Mouse (Mus musculus): Measurements from ENCODE around the gene F3. TPM values are rescaled to one million over a fixed set of nuclear protein-coding genes. Genes with fewer than 3 reads are reported as not detected.

F3 gene
- polyA plus RNA-seq, 1 experiment = 47.3 TPM

DNA sequence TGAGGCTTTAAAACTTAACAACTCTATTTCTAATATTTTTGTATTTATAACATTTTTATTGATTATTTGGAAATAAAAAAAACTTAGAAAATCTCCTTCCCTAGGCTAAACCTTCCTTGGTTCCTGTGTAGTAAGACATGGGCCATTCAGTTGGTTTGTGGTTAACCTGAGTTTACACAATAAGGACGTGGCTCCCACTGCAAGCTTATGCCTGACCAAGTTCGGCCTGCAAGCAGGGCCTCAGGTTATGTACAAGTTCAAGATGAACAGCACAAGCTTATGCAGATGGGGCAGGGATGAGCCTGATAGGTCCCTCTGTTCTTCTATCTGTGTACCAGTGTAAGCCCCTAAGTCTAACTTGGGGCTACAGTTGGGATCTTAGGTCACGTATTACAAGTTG lies 33.6 kb upstream of the F3 start:
- Histone ChIP-seq H3K4me1 (ENCODE audit: control insufficient read depth, insufficient read depth, low read length) (no peaks in the 10 kb centered on the region), H3K9me3 (replicated peaks; ENCODE audit: control insufficient read depth, insufficient read depth, low read length, poor library complexity, severe bottlenecking) (no peaks in the 10 kb centered on the region), H3K36me3 (ENCODE audit: control insufficient read depth, insufficient read depth, low read length, poor library complexity, severe bottlenecking) (no peaks in the 10 kb centered on the region), H3K4me3 (ENCODE audit: low read depth, low read length) (no peak overlapping the region), H3K27ac (ENCODE audit: insufficient read depth, low read length) (no peak overlapping the region), H3K9ac (ENCODE audit: low read depth, poor library complexity, severe bottlenecking) (no peak overlapping the region), H3K27me3 (ENCODE audit: control insufficient read depth, insufficient read depth, low read length, poor library complexity, severe bottlenecking) (no peaks in the 10 kb centered on the region)
- TF ChIP-seq EP300 (IDR thresholded peaks at IDR 0.05; ENCODE audit: insufficient read depth, low read depth, low read length) = no peak

DNA sequence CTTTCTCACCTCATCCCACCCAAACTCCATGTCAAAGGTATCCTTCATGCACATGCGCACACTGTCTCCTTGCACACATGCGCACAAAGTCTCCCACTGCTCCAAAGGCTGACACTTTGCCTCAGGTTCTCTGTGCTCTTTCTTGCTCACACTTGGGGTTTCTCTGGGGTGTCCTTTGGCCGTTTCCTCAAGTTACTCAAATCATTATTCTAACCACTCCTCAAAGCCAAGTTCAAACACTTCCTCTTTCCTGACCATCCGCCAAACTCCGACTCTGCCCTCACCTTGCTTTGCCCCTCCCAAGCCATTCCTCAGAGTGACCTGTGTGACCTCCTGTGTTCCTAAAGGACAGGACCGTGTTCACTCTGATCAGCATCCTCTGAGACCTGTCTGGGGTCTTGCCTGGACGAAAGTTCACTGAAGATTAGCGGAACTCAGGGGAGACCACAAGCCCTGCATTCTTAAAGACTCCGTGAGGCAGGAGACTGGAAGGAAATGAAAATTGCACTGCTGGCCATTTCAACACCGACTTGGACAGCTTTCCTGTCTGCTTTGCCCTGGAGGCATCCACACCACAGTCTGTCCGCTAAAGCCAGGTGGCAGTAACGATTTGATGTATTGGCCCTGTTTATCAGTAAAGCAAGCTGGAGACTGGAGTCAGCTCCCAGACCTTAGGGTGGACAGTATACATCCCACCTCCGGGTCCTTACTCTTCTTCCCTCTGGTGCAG lies 30.2 kb upstream of the F3 start:
- Histone ChIP-seq H3K4me3 (ENCODE audit: low read depth, low read length) (no peak overlapping the region), H3K9me3 (replicated peaks; ENCODE audit: control insufficient read depth, insufficient read depth, low read length, poor library complexity, severe bottlenecking) (no peaks in the 10 kb centered on the region), H3K36me3 (ENCODE audit: control insufficient read depth, insufficient read depth, low read length, poor library complexity, severe bottlenecking) (no peaks in the 10 kb centered on the region), H3K9ac (ENCODE audit: low read depth, poor library complexity, severe bottlenecking) (no peak overlapping the region), H3K4me1 (ENCODE audit: control insufficient read depth, insufficient read depth, low read length) (no peaks in the 10 kb centered on the region), H3K27ac (ENCODE audit: insufficient read depth, low read length) (no peak overlapping the region), H3K27me3 (ENCODE audit: control insufficient read depth, insufficient read depth, low read length, poor library complexity, severe bottlenecking) (no peaks in the 10 kb centered on the region)
- TF ChIP-seq CTCF (IDR thresholded peaks at IDR 0.05; ENCODE audit: low read depth, low read length) (no peak), POLR2A (IDR thresholded peaks at IDR 0.05; ENCODE audit: insufficient read depth, low read length) (no peak), EP300 (IDR thresholded peaks at IDR 0.05; ENCODE audit: insufficient read depth, low read depth, low read length) (no peak)

GRCm38 (mm10) chr3:121693746-121694145 lies 29.6 kb upstream of the F3 start:
- Histone ChIP-seq H3K4me3 (ENCODE audit: low read depth, low read length) (no peak overlapping the region), H3K9ac (ENCODE audit: low read depth, poor library complexity, severe bottlenecking) (no peak overlapping the region), H3K9me3 (replicated peaks; ENCODE audit: control insufficient read depth, insufficient read depth, low read length, poor library complexity, severe bottlenecking) (no peaks in the 10 kb centered on the region), H3K27ac (ENCODE audit: insufficient read depth, low read length) (no peak overlapping the region), H3K4me1 (ENCODE audit: control insufficient read depth, insufficient read depth, low read length) (no peaks in the 10 kb centered on the region), H3K27me3 (ENCODE audit: control insufficient read depth, insufficient read depth, low read length, poor library complexity, severe bottlenecking) (no peaks in the 10 kb centered on the region), H3K36me3 (ENCODE audit: control insufficient read depth, insufficient read depth, low read length, poor library complexity, severe bottlenecking) (no peaks in the 10 kb centered on the region)
- TF ChIP-seq EP300 (IDR thresholded peaks at IDR 0.05; ENCODE audit: insufficient read depth, low read depth, low read length) = no peak
- TF ChIP-seq POLR2A (IDR thresholded peaks at IDR 0.05; ENCODE audit: insufficient read depth, low read length) = no peak
- TF ChIP-seq CTCF (IDR thresholded peaks at IDR 0.05; ENCODE audit: low read depth, low read length) = no peak

- no peak overlapping the region for H3K4me3 ChIP-seq (ENCODE audit: low read depth, low read length)
- H3K36me3 ChIP-seq (ENCODE audit: control insufficient read depth, insufficient read depth, low read length, poor library complexity, severe bottlenecking) = no peaks in the 10 kb centered on the region
- no peak for TF ChIP-seq POLR2A (IDR thresholded peaks at IDR 0.05; ENCODE audit: insufficient read depth, low read length)
- TF ChIP-seq EP300 (IDR thresholded peaks at IDR 0.05; ENCODE audit: insufficient read depth, low read depth, low read length) = no peak
- no peak for TF ChIP-seq CTCF (IDR thresholded peaks at IDR 0.05; ENCODE audit: low read depth, low read length)
- H3K27ac ChIP-seq (ENCODE audit: insufficient read depth, low read length) = no peak overlapping the region
- no peaks in the 10 kb centered on the region for H3K27me3 ChIP-seq (ENCODE audit: control insufficient read depth, insufficient read depth, low read length, poor library complexity, severe bottlenecking)
- no peaks in the 10 kb centered on the region for H3K9me3 ChIP-seq (replicated peaks; ENCODE audit: control insufficient read depth, insufficient read depth, low read length, poor library complexity, severe bottlenecking)
- no peaks in the 10 kb centered on the region for H3K4me1 ChIP-seq (ENCODE audit: control insufficient read depth, insufficient read depth, low read length)
- no peak overlapping the region for H3K9ac ChIP-seq (ENCODE audit: low read depth, poor library complexity, severe bottlenecking)
Measured at GRCm38 (mm10) chr3:121697169-121697568, 26.2 kb upstream of the F3 start.

DNA sequence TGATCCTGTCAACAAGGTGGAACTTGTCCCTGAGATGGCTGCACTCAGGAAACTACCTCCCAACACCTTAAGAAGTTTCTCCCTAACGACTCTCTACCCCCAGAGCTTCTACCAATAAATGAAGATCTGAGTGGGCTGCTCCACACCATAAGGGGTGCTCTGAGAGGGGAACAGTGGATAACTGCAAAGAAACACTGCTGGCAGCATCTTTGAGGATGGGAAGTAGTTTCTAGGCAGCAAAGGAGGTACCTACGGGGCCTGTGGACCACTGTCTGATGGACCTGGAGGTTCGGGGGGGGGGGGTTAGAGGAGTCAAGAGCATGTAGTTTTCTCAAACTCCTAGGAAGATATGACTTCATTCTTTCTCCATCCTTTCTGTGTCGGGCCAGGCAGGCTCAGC lies 23.9 kb upstream of the F3 start:
- Histone ChIP-seq H3K4me3 (ENCODE audit: low read depth, low read length) (no peak overlapping the region), H3K27ac (ENCODE audit: insufficient read depth, low read length) (no peak overlapping the region), H3K36me3 (ENCODE audit: control insufficient read depth, insufficient read depth, low read length, poor library complexity, severe bottlenecking) (no peaks in the 10 kb centered on the region), H3K9me3 (replicated peaks; ENCODE audit: control insufficient read depth, insufficient read depth, low read length, poor library complexity, severe bottlenecking) (no peaks in the 10 kb centered on the region), H3K4me1 (ENCODE audit: control insufficient read depth, insufficient read depth, low read length) (no peaks in the 10 kb centered on the region), H3K27me3 (ENCODE audit: control insufficient read depth, insufficient read depth, low read length, poor library complexity, severe bottlenecking) (no peaks in the 10 kb centered on the region), H3K9ac (ENCODE audit: low read depth, poor library complexity, severe bottlenecking) (no peak overlapping the region)
- no peak for TF ChIP-seq POLR2A (IDR thresholded peaks at IDR 0.05; ENCODE audit: insufficient read depth, low read length)
- TF ChIP-seq EP300 (IDR thresholded peaks at IDR 0.05; ENCODE audit: insufficient read depth, low read depth, low read length) = no peak
- no peak for TF ChIP-seq CTCF (IDR thresholded peaks at IDR 0.05; ENCODE audit: low read depth, low read length)

- Histone ChIP-seq H3K4me1 (ENCODE audit: control insufficient read depth, insufficient read depth, low read length) (no peaks in the 10 kb centered on the region), H3K27ac (ENCODE audit: insufficient read depth, low read length) (no peak overlapping the region), H3K27me3 (ENCODE audit: control insufficient read depth, insufficient read depth, low read length, poor library complexity, severe bottlenecking) (no peaks in the 10 kb centered on the region), H3K9me3 (replicated peaks; ENCODE audit: control insufficient read depth, insufficient read depth, low read length, poor library complexity, severe bottlenecking) (no peaks in the 10 kb centered on the region), H3K4me3 (ENCODE audit: low read depth, low read length) (no peak overlapping the region), H3K9ac (ENCODE audit: low read depth, poor library complexity, severe bottlenecking) (no peak overlapping the region), H3K36me3 (ENCODE audit: control insufficient read depth, insufficient read depth, low read length, poor library complexity, severe bottlenecking) (no peaks in the 10 kb centered on the region)
- TF ChIP-seq CTCF (IDR thresholded peaks at IDR 0.05; ENCODE audit: low read depth, low read length) = no peak
- no peak for TF ChIP-seq POLR2A (IDR thresholded peaks at IDR 0.05; ENCODE audit: insufficient read depth, low read length)
- no peak for TF ChIP-seq EP300 (IDR thresholded peaks at IDR 0.05; ENCODE audit: insufficient read depth, low read depth, low read length)
Measured at GRCm38 (mm10) chr3:121699849-121700248, 23.5 kb upstream of the F3 start.

Data from ES-Bruce4 (cell line).